Mouse (Mus musculus): ENCODE data around the gene Sdhaf4. TPM values are rescaled to one million over a fixed set of nuclear protein-coding genes. Genes with fewer than 3 reads are reported as not detected.

Sdhaf4 gene
- polyA plus RNA-seq, 1 experiment, result 48.9 TPM

GRCm38 (mm10) chr1:23953921-23954320 is 51.5 kb downstream of the Sdhaf4 start:
- TF ChIP-seq CTCF (IDR thresholded peaks at IDR 0.05; ENCODE audit: borderline replicate concordance, extremely low read depth, insufficient read depth, insufficient read length) (no peak), POLR2A (IDR thresholded peaks at IDR 0.05; ENCODE audit: borderline replicate concordance, extremely low read depth, insufficient read depth, insufficient read length, poor library complexity, severe bottlenecking) (no peak)
- peak; percentile 64 for DNase-seq (ENCODE audit: low read depth)

DNA sequence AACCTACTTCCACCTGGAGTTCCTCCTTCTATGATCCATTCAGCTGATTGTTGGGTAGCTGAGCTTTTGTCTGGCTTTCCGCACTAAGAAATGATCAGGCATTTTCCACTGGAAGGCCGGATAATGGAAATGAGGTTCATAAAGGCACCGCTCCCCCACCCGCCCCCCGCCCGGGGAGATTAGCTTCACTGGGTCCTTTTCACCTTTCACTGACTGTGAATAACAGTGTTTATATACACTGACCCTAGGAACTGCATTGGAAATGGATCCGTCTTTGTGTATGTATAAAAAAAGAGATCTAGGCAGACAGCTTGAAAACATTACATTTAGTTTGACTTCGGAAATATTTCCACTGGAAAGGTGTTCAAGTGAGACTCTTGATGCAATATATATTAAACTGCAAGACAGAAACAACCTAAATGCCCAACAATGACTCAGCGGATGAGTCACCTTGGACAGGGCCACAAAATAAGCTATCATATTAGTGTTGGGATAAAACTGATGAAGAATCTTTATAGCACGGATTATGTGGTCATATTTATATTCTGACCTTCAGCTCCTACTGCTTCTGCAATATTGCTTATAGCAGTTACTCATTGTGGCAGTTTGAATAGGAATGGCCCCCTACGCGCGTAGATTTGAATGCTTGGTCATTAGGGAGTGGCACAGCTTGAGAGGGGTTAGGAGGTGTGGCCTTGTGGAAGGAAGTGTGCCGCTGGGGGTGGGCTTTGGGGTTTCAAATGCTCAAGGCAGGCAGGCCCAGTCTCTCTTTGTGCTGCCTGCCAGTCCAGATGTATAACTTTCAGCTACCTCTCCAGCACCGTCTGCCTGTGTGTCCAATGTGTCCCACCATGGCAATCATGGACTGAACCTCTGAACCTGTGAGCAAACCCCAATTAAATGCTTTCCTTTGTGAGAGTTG is 56.4 kb downstream of the Sdhaf4 start:
- TF ChIP-seq CTCF (IDR thresholded peaks at IDR 0.05; ENCODE audit: borderline replicate concordance, extremely low read depth, insufficient read depth, insufficient read length) (no peak), POLR2A (IDR thresholded peaks at IDR 0.05; ENCODE audit: borderline replicate concordance, extremely low read depth, insufficient read depth, insufficient read length, poor library complexity, severe bottlenecking) (no peak)
- DNase-seq (ENCODE audit: low read depth), result peak; percentile 5

DNA sequence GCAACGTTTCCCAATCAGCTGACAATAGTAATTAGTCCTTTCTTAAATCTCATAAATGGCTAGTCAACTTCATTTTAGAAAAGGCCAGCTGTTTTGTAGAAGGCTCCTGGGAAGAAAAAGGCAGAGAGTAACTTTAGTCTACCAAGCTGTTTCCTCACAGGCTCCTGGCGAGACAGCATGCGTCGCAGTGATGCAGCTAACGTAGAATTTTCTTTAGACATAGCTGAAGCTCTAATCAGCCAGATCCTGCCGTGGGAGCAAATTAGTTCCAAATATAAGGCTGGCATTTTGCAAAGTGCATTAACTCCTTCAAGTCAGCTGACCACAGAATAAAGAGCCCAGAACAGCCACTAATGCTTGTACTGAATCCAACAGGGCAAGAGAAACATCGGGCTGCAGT is 57.2 kb downstream of the Sdhaf4 start:
- TF ChIP-seq CTCF (IDR thresholded peaks at IDR 0.05; ENCODE audit: borderline replicate concordance, extremely low read depth, insufficient read depth, insufficient read length) (no peak), POLR2A (IDR thresholded peaks at IDR 0.05; ENCODE audit: borderline replicate concordance, extremely low read depth, insufficient read depth, insufficient read length, poor library complexity, severe bottlenecking) (no peak)
- DNase-seq (ENCODE audit: low read depth), result no peak

Other genes starting within 250 kb of the Sdhaf4 start
- gene B3gat2, start 243.9 kb downstream of the Sdhaf4 start, polyA plus RNA-seq (2012; rRNA removed), result 20.4 and 24.5 TPM in 2 replicates
- 124 and 156 TPM in 2 replicates for gene Smap1, start 83.3 kb downstream of the Sdhaf4 start, polyA plus RNA-seq (2012; rRNA removed)
- gene Fam135a, start 94.7 kb upstream of the Sdhaf4 start, polyA plus RNA-seq (2012; rRNA removed), result 41.3 and 49.5 TPM in 2 replicates
- gene Col9a1, start 172.0 kb upstream of the Sdhaf4 start, polyA plus RNA-seq (2012; rRNA removed), result 1.4 and 1.5 TPM in 2 replicates

Data from brain, embryonic 14.5 days (tissue).